Mouse (Mus musculus) kidney, adult 11 months (tissue): Measurements from ENCODE around the gene Fer1l4.
A peak's percentile ranks its signal among the peaks of the same experiment; 100 is the strongest.

ENCODE experiments used
- DNase-seq: peaks from one replicate; pipeline ENCODE4 v3.0.0; 2022

Fer1l4 gene

DNA sequence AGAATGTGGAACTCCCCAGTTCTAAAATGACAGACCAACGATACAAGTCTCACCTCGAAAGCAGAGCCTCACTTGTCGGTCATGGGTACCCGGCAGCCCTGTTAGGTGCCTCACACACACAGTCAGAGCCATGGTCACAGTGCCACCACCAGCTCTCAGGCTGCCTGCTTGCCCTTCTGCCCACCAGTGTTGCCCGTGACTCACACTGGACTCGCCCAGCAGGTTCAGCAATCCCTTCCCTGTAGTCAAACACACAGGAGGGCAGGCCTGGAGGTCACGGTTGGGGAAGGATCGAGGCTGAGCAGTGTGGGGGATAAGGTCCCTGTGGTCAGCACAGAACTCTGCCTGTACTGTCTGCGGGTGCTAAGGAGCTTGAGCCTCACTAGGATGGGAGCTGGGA, at the start of gene Fer1l4:
Gene Fer1l4, minus strand, starts transcription at position 132 of the 400 bp plus-strand sequence.
- DNase-seq = no peak

DNA sequence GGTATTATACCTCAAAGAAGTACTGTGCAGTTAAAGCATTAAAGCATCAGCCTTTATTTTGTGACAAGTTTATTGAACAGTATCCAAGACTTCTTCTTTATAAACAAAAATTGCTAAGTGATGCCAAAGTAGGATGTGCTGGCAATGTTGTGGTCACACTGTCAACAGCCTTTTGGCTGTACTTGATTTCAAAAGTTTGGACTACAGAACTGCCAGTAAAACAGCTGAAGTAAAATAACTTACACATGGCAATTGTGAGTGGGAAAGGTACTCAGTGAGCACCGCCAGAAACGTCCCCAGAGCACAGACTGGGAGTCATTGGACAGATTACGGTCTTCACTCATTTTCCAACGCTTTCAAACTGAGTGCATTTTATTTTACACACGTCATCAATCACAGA, 39.2 kb upstream of the Fer1l4 start:
- DNase-seq = no peak

DNA sequence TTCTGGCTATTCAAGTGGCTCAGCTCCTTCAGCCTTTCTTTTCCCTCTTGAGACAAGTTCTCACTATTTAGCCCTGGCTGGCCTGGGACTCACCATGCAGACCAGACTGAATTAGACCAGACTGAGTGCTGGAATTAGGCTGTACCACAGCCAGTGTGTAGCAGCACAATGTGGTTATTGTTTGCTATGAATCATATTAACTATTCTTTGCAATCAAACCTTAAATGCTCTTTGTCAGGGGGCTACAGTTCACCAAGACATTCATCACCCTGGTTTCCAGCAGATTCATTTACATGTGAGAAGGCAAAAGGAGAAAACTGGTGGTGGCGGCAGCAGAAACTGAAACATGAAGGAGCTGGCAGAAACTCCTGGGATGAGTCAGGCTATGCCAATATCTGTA, 37.1 kb upstream of the Fer1l4 start:
- DNase-seq = no peak

DNA sequence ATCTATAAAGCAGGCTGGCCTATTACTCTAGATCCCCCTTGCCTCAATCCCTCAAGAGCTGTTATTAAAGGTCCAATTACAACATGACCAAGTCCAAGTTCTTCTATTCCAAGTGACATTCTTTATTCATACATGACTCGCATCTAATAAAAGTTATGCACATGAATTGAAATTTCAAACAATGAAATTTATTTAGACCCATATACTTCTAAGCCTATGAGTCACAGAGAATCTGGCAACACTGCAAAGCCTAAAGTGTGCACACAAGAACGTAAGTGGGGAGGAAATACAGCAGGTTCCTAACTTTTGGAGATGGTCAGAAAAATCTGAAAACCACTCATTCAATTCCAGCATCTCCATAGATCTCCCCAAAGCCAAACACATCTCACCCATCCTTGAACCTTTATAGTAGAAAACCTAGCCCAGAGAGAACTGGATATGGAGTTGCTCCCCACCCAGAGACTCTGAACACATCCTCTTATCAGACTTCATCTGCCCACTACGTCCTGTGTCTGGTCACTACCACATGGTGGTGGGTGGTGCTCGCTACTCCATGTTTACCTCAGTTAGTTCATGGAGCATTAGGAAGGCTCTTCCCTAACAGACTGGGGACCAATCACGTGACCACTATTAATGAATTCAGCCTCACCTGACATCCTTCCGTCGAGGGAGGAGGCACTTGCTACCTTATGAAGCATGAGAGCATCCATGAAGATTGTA, 34.8 kb upstream of the Fer1l4 start:
- DNase-seq = no peak

DNA sequence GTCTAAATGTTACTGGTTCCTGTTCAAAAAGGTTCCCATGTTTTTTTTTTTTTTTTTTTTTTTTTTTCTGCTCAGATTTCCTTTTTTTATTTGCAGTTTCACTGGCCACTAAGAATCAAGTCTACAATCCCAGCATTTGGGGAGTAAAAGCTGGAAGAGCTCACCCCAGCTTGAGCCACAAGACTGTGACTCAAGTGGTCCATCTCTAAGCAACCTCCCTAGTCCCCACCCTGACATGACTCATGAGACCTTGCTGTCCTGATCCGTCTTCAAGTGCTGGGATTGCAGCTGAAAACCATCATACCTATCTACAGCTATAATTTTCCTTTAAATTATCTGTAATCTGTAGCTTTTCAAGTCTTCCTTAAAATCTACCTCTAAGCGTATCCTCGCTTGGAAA, 31.8 kb upstream of the Fer1l4 start:
- DNase-seq = no peak

DNA sequence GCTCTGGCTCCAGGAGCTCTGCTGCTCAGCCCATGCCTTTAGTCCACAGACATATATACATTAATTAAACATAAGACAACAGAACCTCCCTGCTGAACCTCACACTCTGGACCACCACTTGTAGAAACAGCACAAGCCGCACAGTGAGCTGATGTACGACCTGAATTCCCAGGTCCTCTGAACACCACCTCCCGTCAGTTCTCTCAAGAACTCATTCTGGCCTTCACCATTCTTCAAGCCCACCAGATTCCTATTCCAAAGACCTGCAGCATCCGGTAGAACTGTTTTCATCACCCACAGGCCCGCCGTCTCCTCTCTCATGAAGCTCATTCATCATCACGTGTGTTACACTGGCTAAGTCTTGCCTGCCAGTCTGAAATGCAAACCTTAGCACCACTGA, 27.6 kb upstream of the Fer1l4 start:
- no peak for DNase-seq

DNA sequence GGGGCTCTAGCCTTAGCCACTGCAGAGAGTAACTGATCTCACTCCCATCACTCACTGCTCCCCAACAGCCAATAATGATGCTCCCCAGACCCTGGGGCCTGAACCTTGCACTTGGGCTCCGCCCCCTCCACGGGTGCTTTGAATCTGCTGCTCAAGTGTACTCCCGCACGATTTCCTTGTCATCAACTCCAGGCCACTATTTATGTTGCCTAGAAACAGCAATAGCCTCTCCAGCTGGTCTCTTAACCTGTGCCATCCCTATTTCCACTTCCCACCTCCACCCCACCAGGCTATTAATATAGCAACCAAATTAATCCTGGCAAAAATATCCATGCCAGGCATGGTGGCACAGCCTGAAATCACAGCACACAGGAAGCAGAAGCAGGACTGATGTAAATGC, 26.9 kb upstream of the Fer1l4 start:
- no peak for DNase-seq

DNA sequence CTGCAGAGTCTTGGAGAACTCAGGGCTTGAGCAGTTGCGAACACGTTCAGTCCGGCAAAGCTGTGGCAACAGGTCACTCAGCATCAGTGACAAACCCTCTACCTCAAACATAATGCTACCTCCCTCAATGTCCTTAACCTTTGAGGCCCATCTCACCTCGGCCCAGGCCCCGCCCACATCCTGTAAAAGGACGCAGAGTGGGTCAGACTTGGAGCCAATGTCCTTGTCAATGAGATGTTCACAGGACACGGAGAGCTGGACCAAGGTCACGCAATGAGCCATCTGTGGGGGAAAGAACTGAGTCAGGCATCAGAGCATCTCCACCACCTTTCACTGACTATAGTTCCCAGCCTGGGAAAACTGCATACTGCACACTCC, 26.4 kb upstream of the Fer1l4 start:
- no peak for DNase-seq

DNA sequence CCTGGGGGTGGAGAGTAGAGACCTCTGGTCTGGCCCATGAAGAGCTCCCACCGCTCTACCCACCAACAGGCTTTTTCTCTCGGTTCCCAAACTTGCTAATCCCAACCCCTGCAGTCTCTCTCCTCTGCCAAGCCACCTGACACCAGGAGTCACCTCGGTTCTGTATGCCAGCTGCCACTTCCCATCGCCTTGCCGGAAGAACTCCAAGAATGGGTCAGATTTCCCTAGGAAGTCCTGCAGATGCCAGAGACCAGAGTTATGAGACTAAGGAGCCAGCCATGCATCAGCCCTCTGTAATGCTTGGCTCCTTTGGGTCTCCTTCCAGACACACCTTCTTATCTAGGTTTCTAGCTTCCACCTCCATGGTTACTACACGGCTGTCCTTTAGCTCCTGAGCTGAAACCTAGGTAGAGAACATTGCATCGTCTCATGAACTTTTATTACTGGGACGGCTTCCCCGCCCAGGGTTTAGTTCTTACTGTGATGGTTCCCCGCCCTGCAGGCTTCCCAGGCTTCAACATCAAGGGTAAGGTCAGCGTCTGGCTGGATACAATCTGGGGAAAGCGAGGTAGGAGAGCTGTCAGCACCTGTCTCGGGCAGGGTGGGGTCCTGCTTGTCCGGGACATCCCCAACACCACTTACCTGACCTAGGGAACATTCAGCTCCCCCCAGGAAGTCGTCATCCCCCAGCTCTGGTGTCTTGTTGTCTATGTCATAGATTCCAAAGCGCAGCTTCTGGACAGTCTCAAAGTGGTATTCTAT, 25.9 kb upstream of the Fer1l4 start:
- DNase-seq = no peak

DNA sequence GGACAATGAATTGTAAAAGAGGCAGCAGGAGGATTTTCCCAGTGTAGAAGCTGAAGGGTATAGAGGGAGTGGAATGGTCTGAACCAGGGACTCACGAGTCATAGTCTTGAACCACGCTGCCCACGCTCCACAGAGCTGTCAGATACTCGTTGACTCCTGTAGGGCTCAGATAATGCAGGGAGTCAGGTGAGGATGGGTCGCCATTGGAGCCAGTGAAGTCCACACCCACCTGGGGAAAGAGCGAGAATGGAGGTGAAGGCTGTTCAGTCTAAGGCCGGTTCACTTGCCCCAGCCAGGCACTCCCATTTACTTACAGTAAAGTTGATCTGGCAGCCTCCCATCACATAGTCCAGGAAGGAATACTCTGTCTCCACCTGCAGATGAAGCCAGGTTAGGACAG, 24.7 kb upstream of the Fer1l4 start:
- no peak for DNase-seq

DNA sequence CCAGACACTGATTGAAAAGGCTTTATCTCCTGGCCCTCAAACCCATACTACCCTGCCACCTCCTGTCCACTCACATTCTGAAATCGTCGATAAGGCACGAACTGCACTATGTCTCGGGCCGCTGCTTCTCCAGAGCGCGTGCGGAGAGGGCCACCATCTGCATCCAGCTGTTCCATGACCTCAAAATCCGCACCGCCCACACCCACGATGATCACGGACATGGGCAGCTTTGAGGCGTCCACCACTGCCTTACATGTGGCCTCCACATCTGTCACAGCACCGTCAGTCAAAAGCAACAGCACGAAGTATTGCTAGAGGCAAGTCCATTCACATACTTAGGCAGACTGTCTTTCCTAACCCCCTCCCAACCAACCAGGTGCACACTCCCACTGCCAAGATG, 21.0 kb upstream of the Fer1l4 start:
- no peak for DNase-seq

DNA sequence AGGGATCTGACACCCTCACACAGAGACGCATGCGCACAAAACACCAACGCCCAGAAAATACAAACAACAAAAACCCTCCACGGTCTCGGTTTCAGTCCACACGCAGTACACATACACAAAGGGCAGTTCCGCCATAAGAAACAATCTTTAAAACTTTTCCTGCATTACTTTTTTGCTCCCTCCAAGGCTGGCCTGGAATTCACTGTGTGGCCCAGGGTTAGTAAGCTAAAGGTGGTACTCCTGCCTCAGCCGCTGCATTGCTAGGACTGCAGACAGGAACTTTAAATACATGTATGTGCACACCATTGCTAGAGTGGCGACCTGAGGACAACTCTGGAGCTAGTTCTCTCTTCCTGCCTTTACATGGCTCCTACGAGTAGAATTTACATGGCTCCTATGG, 18.5 kb upstream of the Fer1l4 start:
- DNase-seq = no peak

DNA sequence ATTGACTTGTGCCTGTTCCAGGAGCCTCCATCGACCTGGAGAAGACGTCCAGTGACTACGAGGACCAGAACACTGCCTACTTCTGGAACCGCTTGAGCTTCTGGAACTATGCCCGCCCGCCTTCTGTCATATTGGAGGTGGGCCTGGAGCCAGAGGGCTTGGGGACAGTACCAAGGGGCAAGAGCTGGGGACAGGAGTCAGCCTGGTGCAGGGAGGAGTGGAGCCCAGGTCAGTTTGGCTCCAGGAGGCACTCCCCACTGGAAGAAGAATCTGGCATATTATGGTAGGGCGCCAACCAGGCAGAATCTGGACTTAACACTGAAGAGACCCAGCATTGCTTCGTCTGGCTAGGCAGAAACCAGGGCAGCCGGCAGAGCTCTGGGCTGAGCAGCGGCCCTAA, 15.2 kb upstream of the Fer1l4 start:
- DNase-seq = peak; percentile 26

DNA sequence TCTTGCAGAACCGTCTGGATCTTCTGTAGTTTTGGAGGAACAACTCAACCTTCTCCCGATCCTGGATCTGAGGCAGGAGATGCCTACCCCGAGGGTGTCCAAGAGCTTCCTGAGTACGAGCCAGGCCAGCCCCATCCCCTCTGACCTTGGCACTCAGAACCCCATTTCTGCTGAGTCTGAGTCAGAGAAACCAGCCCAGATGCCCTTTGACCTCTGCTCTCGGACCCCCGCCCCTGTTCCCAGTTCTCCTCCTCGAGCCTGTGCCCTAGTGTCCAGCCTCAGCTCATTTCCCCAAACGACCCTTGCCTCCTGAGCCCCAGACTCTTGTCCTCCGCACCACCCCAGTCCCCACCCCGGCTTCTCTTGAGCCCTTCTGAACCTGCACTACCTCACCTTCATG, 13.4 kb upstream of the Fer1l4 start:
- peak; percentile 23 for DNase-seq

DNA sequence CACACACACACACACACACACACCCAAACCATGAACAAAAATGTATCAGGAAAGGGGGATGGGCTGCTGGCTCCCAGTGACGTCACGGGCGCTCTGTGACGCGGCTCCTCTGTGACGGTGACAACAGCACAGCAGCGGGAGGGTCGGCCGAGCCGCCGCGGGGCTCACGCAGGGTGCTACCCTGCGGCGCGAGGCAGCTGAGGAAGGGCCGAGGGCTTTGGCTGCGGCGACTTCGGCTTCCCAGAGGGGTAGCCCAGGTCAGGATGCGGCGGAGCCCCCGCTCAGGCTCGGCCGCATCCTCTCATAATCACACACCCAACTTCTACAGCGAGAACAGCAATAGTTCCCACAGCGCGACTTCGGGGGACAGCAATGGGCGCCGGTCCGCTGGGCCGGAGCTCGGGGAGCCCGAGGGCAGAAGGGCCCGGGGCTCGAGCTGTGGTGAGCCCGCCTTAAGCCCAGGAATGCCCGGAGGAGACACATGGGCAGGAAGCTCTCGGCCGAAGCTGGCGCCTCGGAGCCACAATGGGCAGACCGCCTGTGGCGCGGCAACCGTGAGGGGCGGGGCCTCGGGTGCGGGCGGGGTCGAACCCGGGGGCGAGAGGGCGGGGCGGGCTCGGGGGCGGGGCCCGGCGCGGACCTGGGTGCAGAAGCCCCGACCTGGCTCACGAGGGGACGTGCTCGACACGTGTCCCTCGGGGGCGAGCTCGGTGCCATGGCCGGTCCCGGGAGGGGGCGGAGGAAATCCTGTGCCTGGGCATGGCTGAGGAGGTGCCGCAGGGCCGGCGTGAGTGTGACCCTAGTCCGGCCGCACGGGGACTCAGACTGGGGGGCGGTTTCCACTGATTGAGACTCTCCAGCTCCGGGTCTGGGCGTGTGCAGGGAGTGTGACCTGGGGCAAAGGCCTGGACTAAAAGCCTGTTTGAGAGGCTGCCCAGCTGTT, 12.6 kb upstream of the Fer1l4 start, which contains the start of gene Spag4:
Gene Spag4, plus strand, starts transcription at position 77 of the 943 bp plus-strand sequence.
- peak; percentile 70 for DNase-seq

DNA sequence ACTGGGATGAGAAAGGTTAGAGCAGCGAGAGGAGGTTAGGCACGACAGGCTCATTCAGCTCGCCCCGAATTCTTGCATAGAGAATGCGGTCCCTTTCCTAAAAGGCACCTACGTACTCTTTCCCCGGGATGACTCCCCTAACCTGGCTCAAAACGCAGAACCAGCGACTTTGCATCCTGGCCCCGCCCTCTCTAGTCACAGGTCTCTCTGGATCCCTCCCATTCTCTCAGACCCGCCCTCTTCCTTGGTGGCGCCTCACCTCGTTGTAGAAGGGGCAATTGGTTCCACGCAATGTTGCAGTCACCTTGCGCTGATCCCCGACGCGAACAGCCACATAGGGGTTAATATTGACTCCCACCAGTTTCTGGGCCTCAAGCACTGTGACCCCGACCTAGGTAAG, 4.8 kb downstream of the Fer1l4 start:
- DNase-seq = no peak

DNA sequence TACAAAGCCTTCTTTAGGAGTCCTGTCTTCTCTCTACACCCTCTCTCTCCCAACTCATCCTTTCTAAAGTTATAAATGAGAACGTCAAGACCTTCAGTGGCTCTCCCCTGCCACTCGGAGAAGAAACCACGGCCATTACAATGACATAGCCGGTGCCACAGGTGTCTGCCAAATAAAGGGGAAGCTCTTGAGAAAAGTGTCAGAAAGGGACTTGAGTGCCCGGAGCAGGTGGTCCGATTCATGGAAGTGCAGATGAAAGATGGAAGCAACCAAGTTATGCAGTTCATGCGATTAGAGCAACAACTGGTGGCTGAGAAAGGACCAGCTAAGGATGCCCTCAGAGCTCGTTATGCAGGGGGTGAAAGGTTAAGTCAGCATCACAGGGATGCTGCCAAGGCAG, 9.8 kb downstream of the Fer1l4 start:
- DNase-seq = no peak

DNA sequence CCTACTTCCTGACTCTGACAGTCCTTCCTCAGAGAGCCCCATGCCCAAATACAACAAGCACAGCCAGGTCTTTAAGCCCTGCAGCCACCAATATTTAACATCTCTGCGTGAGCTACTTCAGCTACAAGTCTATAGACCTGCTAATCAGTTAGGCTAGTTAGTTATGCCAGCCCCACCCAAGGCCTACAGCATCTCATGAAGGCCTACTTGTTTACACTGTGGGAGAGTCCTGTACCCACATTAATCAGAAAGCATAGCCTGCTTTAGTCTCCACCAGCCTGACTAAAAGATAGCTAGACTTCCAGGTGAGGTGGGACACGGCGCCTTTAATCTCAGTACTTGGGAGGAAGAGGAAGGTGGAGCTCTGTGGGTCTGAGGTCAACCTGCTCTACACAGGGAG, 13.4 kb downstream of the Fer1l4 start:
- DNase-seq = no peak

DNA sequence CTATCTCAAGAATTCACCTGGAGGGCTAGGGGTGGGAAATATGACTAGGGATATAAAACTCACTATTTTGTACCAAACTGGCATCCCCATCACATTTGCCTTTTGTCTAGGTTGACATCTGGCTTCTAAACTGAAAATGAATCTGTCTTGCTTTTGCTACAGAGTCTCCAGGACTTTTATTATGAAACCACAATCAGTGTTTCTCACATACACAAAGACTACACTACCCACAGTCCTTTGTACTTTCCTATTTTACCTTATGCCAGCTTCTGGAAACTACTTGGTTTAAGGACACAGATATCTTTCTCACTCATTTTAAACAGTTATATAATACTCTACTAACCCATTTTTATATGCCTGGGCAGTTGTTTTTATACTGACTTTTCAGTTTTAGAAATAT, 27.3 kb downstream of the Fer1l4 start:
- DNase-seq = no peak

DNA sequence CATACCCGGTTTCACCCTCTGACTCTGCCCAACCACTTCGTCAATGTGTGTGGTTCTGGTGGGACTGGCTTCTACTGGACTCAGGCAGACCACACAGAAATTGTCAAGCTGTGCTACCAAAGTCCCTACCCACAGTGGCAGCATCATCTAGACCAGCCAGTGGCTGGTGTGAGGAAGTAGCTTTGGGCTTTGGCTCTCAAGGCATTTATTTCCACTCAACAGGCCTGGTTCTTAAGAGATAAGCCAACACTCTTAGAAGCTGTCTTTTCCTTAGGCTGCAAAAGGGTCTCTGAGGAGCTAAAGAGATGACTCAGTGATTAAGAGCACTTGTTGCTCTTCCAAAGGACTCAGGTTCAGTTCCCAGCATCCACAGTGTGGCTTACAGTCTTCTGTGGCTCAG, 31.0 kb downstream of the Fer1l4 start:
- DNase-seq = no peak

DNA sequence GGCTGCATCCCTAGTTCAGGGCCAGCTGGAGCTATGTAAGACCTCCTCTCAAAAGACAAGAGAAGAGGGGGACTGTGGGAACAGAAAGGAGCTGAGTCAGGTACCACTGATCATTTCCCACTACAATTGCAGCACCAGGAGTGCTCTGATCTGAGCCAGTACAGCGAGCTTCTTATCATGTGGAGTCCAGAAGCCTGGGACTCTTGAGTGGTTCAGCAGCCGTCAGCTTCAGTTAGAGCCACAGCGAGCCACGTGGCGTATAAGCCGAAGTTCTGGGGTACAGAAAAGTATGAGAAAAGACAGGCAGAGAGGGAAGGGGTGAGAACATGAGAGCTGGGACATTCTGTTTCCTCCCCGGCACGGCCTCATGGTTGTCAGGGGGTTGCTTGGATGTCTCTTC, 31.5 kb downstream of the Fer1l4 start:
- DNase-seq = no peak

DNA sequence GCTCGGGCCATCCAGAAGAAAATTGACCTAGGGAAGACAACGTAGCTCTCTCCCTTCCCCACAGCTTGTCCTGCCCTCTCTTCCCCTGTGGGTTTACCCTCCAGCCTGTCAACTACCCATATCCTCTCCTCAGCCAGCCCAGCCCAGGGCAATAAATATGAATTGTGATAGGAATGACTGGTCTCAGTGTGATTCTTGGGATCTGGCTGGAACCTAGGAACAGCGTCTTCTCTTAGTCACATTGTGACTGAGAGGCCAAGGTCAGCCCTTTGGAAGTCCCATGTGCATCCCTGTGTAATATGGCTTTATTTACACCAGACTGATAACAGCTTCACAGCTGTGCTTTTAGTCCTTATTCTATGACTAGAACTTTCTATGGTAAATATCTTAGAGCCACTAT, 34.6 kb downstream of the Fer1l4 start:
- no peak for DNase-seq

DNA sequence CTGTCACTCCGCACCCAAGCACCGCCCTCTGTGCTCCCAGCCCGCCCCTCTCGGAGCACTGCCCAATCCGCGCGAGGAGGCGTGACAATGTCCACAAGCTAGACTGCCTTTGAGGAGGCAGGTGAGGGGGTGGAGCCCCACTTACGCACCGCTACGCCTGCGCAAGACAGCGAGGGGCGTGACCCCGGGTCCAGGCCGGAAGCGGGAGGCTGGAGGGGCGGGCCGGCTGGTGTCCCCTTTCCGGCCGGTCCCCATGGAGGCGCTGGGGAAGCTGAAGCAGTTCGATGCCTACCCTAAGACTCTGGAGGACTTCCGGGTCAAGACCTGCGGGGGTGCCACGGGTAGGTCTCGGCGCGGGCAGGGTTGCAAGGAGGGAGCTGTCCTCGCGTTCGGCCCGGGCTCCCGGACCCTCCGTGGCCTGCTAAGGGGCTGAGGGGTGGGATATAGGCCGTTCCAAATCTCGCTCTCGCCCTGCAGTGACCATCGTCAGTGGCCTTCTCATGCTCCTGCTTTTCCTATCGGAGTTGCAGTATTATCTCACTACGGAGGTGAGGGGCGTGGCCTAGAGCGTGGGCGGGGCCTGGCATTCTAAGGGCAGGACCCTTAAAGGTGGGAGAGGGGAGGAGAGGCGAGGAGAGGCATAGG, 44.7 kb downstream of the Fer1l4 start, which contains the start of the genes 6430550D23Rik and Ergic3:
Gene 6430550D23Rik, minus strand, starts transcription at position 90 of the 645 bp plus-strand sequence.
Gene Ergic3, plus strand, starts transcription at position 158 of the 645 bp plus-strand sequence.
- peak; percentile 100 for DNase-seq
